Mouse (Mus musculus): ENCODE data around the gene Calcoco2. TPM values are rescaled to one million over a fixed set of nuclear protein-coding genes. Genes with fewer than 3 reads are reported as not detected.
A peak's percentile ranks its signal among the peaks of the same experiment; 100 is the strongest.

The Calcoco2 gene
- 0.41 and 1.3 TPM in 2 replicates for polyA plus RNA-seq (2015; fragmentation: Nextera tagmentation; extraction: Ambion mirVana)

- H3K9ac ChIP-seq (ENCODE audit: low read length), result no peak within 1 kb of the TSS
- H3K4me2 ChIP-seq (ENCODE audit: low read depth, low read length), result no peak within 1 kb of the TSS
- ATAC-seq (ENCODE audit: low read depth), result no peak
- no peaks in the 10 kb centered on the region for H3K9me3 ChIP-seq (ENCODE audit: control insufficient read depth, low read length)
- H3K4me3 ChIP-seq (ENCODE audit: low read length), result no peak within 1 kb of the TSS
- 42% methylated on average over 14 of the region's 14 CpGs for WGBS
- H3K27ac ChIP-seq (ENCODE audit: low read length), result no peak within 1 kb of the TSS
- no peaks in the 10 kb centered on the region for H3K4me1 ChIP-seq (replicated peaks; ENCODE audit: control insufficient read depth, insufficient read depth, low read length)
- H3K27me3 ChIP-seq (ENCODE audit: control insufficient read depth, insufficient read depth, low read depth, low read length), result no peaks in the 10 kb centered on the region
- H3K36me3 ChIP-seq (ENCODE audit: control insufficient read depth, insufficient read depth, low read length), result no peaks in the 10 kb centered on the region
Measured at GRCm38 (mm10) chr11:96111751-96112150, at the start of gene Calcoco2. Calcoco2 (minus strand) TSS chr11:96111964.

- 55% methylated on average over 6 of the region's 6 CpGs for WGBS
- Histone ChIP-seq H3K4me1 (replicated peaks; ENCODE audit: control insufficient read depth, insufficient read depth, low read length) (no peaks in the 10 kb centered on the region), H3K27me3 (ENCODE audit: control insufficient read depth, insufficient read depth, low read depth, low read length) (peaks cover 27% of the 10 kb centered on the region), H3K9me3 (ENCODE audit: control insufficient read depth, low read length) (no peaks in the 10 kb centered on the region), H3K4me3 (ENCODE audit: low read length) (no peak overlapping the region), H3K27ac (ENCODE audit: low read length) (no peak overlapping the region), H3K36me3 (ENCODE audit: control insufficient read depth, insufficient read depth, low read length) (no peaks in the 10 kb centered on the region), H3K9ac (ENCODE audit: low read length) (no peak overlapping the region), H3K4me2 (ENCODE audit: low read depth, low read length) (no peak overlapping the region)
- no peak for ATAC-seq (ENCODE audit: low read depth)
Measured at GRCm38 (mm10) chr11:96147471-96147870, 35.7 kb upstream of the Calcoco2 start.

- ATAC-seq (ENCODE audit: low read depth), result peak; percentile 89; the same call in 1 of the 2 replicates
- 0 out of 2 replicates have a peak overlapping the region, but pooled peaks have one; percentile 17 for H3K4me3 ChIP-seq (ENCODE audit: low read length)
- no peak overlapping the region for H3K27ac ChIP-seq (ENCODE audit: low read length)
- peak overlapping the region; percentile 47 for H3K9ac ChIP-seq (ENCODE audit: low read length)
- H3K4me1 ChIP-seq (replicated peaks; ENCODE audit: control insufficient read depth, insufficient read depth, low read length), result no peaks in the 10 kb centered on the region
- peak overlapping the region; percentile 33 for H3K4me2 ChIP-seq (ENCODE audit: low read depth, low read length)
- 4% methylated on average over 15 of the region's 15 CpGs for whole genome bisulfite sequencing
- no peaks in the 10 kb centered on the region for H3K9me3 ChIP-seq (ENCODE audit: control insufficient read depth, low read length)
- no peaks in the 10 kb centered on the region for H3K36me3 ChIP-seq (ENCODE audit: control insufficient read depth, insufficient read depth, low read length)
- H3K27me3 ChIP-seq (ENCODE audit: control insufficient read depth, insufficient read depth, low read depth, low read length), result peaks cover 25% of the 10 kb centered on the region
Measured at GRCm38 (mm10) chr11:96145622-96146270, 34.0 kb upstream of the Calcoco2 start.

- H3K4me1 ChIP-seq (replicated peaks; ENCODE audit: control insufficient read depth, insufficient read depth, low read length), result no peaks in the 10 kb centered on the region
- no peak overlapping the region for H3K4me2 ChIP-seq (ENCODE audit: low read depth, low read length)
- H3K4me3 ChIP-seq (ENCODE audit: low read length), result no peak overlapping the region
- 57% methylated on average over 4 of the region's 4 CpGs for WGBS
- no peak overlapping the region for H3K9ac ChIP-seq (ENCODE audit: low read length)
- H3K27ac ChIP-seq (ENCODE audit: low read length), result no peak overlapping the region
- H3K9me3 ChIP-seq (ENCODE audit: control insufficient read depth, low read length), result no peaks in the 10 kb centered on the region
- ATAC-seq (ENCODE audit: low read depth), result no peak
- no peaks in the 10 kb centered on the region for H3K36me3 ChIP-seq (ENCODE audit: control insufficient read depth, insufficient read depth, low read length)
- peaks cover 22% of the 10 kb centered on the region for H3K27me3 ChIP-seq (ENCODE audit: control insufficient read depth, insufficient read depth, low read depth, low read length)
Measured at GRCm38 (mm10) chr11:96143766-96144165, 32.0 kb upstream of the Calcoco2 start.

GRCm38 (mm10) chr11:96140726-96141175 lies 29.0 kb upstream of the Calcoco2 start:
- 11% methylated on average over 4 of the region's 4 CpGs for WGBS
- no peak overlapping the region for H3K4me3 ChIP-seq (ENCODE audit: low read length)
- H3K36me3 ChIP-seq (ENCODE audit: control insufficient read depth, insufficient read depth, low read length), result no peaks in the 10 kb centered on the region
- H3K4me2 ChIP-seq (ENCODE audit: low read depth, low read length), result no peak overlapping the region
- ATAC-seq (ENCODE audit: low read depth), result no peak
- H3K27ac ChIP-seq (ENCODE audit: low read length), result no peak overlapping the region
- no peaks in the 10 kb centered on the region for H3K4me1 ChIP-seq (replicated peaks; ENCODE audit: control insufficient read depth, insufficient read depth, low read length)
- H3K27me3 ChIP-seq (ENCODE audit: control insufficient read depth, insufficient read depth, low read depth, low read length), result peaks cover 7% of the 10 kb centered on the region
- H3K9ac ChIP-seq (ENCODE audit: low read length), result no peak overlapping the region
- no peaks in the 10 kb centered on the region for H3K9me3 ChIP-seq (ENCODE audit: control insufficient read depth, low read length)

GRCm38 (mm10) chr11:96135847-96136246 lies 24.1 kb upstream of the Calcoco2 start:
- Histone ChIP-seq H3K9me3 (ENCODE audit: control insufficient read depth, low read length) (no peaks in the 10 kb centered on the region), H3K27ac (ENCODE audit: low read length) (no peak overlapping the region), H3K36me3 (ENCODE audit: control insufficient read depth, insufficient read depth, low read length) (no peaks in the 10 kb centered on the region), H3K27me3 (ENCODE audit: control insufficient read depth, insufficient read depth, low read depth, low read length) (peaks cover 8% of the 10 kb centered on the region), H3K4me2 (ENCODE audit: low read depth, low read length) (no peak overlapping the region), H3K9ac (ENCODE audit: low read length) (no peak overlapping the region), H3K4me1 (replicated peaks; ENCODE audit: control insufficient read depth, insufficient read depth, low read length) (no peaks in the 10 kb centered on the region; the same call in 1 of the 2 replicates), H3K4me3 (ENCODE audit: low read length) (no peak overlapping the region)
- ATAC-seq (ENCODE audit: low read depth), result no peak
- 82% methylated on average over 8 of the region's 8 CpGs for WGBS

- ATAC-seq (ENCODE audit: low read depth), result no peak
- peak within 1 kb of the TSS; percentile 25; the same call in 1 of the 2 replicates for H3K4me2 ChIP-seq (ENCODE audit: low read depth, low read length)
- no peak within 1 kb of the TSS for H3K27ac ChIP-seq (ENCODE audit: low read length)
- no peak within 1 kb of the TSS for H3K4me3 ChIP-seq (ENCODE audit: low read length)
- 23% methylated on average over 16 of the region's 16 CpGs for WGBS
- H3K9ac ChIP-seq (ENCODE audit: low read length), result no peak within 1 kb of the TSS
- no peaks in the 10 kb centered on the region for H3K9me3 ChIP-seq (ENCODE audit: control insufficient read depth, low read length)
- H3K4me1 ChIP-seq (replicated peaks; ENCODE audit: control insufficient read depth, insufficient read depth, low read length), result no peaks in the 10 kb centered on the region; the same call in 1 of the 2 replicates
- peaks cover 8% of the 10 kb centered on the region for H3K27me3 ChIP-seq (ENCODE audit: control insufficient read depth, insufficient read depth, low read depth, low read length)
- H3K36me3 ChIP-seq (ENCODE audit: control insufficient read depth, insufficient read depth, low read length), result no peaks in the 10 kb centered on the region
Measured at GRCm38 (mm10) chr11:96133239-96133865, 21.6 kb upstream of the Calcoco2 start, which contains the start of gene Ttll6. Ttll6 (plus strand) TSS chr11:96133786.

- H3K36me3 ChIP-seq (ENCODE audit: control insufficient read depth, insufficient read depth, low read length), result no peaks in the 10 kb centered on the region
- H3K9me3 ChIP-seq (ENCODE audit: control insufficient read depth, low read length), result no peaks in the 10 kb centered on the region
- ATAC-seq (ENCODE audit: low read depth), result no peak
- no peak overlapping the region for H3K9ac ChIP-seq (ENCODE audit: low read length)
- no peak overlapping the region for H3K27ac ChIP-seq (ENCODE audit: low read length)
- H3K4me1 ChIP-seq (replicated peaks; ENCODE audit: control insufficient read depth, insufficient read depth, low read length), result no peaks in the 10 kb centered on the region; the same call in 1 of the 2 replicates
- no peak overlapping the region for H3K4me2 ChIP-seq (ENCODE audit: low read depth, low read length)
- WGBS, result 36% methylated on average over 10 of the region's 10 CpGs
- H3K27me3 ChIP-seq (ENCODE audit: control insufficient read depth, insufficient read depth, low read depth, low read length), result peaks cover 16% of the 10 kb centered on the region
- H3K4me3 ChIP-seq (ENCODE audit: low read length), result no peak overlapping the region
Measured at GRCm38 (mm10) chr11:96130606-96131005, 18.8 kb upstream of the Calcoco2 start.

All from lung, embryonic 16.5 days (tissue).